Mouse (Mus musculus) cerebellum, adult 11-12 months (tissue): ENCODE measurements at regions not wholly inside any gene's neighbourhood (a gene's known extent, or its start where the extent isn't known, plus 50 kb on each side); places are given as distances from the start of the nearest gene placed in this dataset.

Experiments
- DNase-seq: peaks from one replicate; pipeline ENCODE4 v3.0.0; 2022

GRCm38 (mm10) chr7:136707200-136708003, 187.0 kb upstream of the Mgmt start:
- no peak for DNase-seq

GRCm38 (mm10) chr7:136708004-136708435, 186.4 kb upstream of the Mgmt start:
- no peak for DNase-seq

GRCm38 (mm10) chr7:136710653-136711052, 183.8 kb upstream of the Mgmt start:
- no peak for DNase-seq

- DNase-seq, result no peak
These were observed 181.3 kb upstream of the Mgmt start for GRCm38 (mm10) chr7:136712962-136713640.

GRCm38 (mm10) chr7:136727628-136728402, 166.6 kb upstream of the Mgmt start:
- no peak for DNase-seq

GRCm38 (mm10) chr7:136742171-136742570, 152.2 kb upstream of the Mgmt start:
- no peak for DNase-seq

GRCm38 (mm10) chr7:136745412-136745811, 149.0 kb upstream of the Mgmt start:
- DNase-seq, result no peak

- no peak for DNase-seq
These were observed 142.9 kb upstream of the Mgmt start for GRCm38 (mm10) chr7:136751477-136751876.

GRCm38 (mm10) chr7:136754821-136755220, 139.6 kb upstream of the Mgmt start:
- DNase-seq, result no peak

- no peak for DNase-seq
These were observed 129.4 kb upstream of the Mgmt start for GRCm38 (mm10) chr7:136765026-136765425.

- DNase-seq, result no peak
These were observed 127.2 kb upstream of the Mgmt start for GRCm38 (mm10) chr7:136767231-136767630.

GRCm38 (mm10) chr7:136780708-136781107, 113.7 kb upstream of the Mgmt start:
- DNase-seq, result no peak

- DNase-seq, result no peak
These were observed 103.3 kb upstream of the Mgmt start for GRCm38 (mm10) chr7:136791162-136791561.

GRCm38 (mm10) chr7:136792131-136792530, 102.3 kb upstream of the Mgmt start:
- no peak for DNase-seq

- no peak for DNase-seq
These were observed 98.0 kb upstream of the Mgmt start for GRCm38 (mm10) chr7:136796415-136796814.

- no peak for DNase-seq
These were observed 96.5 kb upstream of the Mgmt start for GRCm38 (mm10) chr7:136797780-136798435.

- no peak for DNase-seq
These were observed 95.8 kb upstream of the Mgmt start for GRCm38 (mm10) chr7:136798605-136799004.

GRCm38 (mm10) chr7:136807101-136807500, 87.3 kb upstream of the Mgmt start:
- DNase-seq, result no peak

- no peak for DNase-seq
These were observed 86.4 kb upstream of the Mgmt start for GRCm38 (mm10) chr7:136807968-136808367.

GRCm38 (mm10) chr7:136809576-136809975, 84.8 kb upstream of the Mgmt start:
- DNase-seq, result no peak

GRCm38 (mm10) chr7:136813691-136814325, 80.6 kb upstream of the Mgmt start:
- DNase-seq, result no peak

- no peak for DNase-seq
These were observed 79.7 kb upstream of the Mgmt start for GRCm38 (mm10) chr7:136814751-136815150.
